Mouse (Mus musculus): ENCODE measurements around the gene Tsnaxip1.

The Tsnaxip1 gene

DNA sequence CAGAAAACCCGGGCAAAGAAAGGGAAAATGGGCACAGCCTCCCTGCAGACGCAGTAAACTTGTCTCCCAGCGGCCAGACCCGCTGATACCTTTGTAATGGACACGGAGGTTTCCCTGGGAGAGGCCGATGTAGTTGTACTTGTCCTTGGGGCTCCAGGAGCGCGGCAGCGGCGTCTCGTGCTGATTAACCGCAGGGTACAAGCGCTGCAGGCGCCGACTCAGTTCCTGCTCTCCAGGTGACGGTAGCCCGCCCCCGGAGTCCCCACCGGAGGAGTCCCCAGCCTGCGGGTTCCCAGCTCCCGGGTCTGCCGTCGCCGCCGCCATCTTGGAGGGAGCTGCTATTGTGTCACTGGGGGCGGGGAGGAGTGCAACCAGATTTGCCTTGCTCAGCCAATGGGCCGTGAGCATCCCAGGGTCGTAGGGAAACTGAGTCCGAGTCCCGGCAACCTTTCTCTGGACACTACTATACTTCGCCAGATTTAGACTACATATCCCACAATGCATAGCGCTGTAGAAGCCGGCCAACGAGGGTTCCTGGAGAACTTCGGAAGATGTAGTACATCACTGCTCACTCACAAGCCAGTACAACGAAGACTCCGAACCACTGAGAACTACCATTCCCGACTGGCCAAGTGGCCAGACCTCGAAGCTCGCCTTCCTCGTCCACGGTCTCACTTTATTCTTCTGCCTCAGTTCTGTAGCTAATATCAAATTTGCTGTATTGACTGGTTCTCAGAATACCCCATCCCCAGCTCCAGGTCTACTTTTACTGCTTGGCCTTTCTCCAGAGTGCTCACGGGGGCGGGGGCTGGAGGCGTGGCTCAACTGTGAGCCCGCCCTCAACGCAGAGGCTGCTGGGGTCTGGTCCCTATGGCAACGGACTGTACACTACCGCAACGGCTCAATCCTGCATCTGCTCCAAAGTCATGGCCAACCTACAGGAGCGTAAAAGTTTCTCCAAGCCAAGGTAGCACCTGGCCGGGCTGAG, at the start of gene Tsnaxip1, which contains the start of gene Ranbp10:
Tsnaxip1 (plus strand) TSS at position 871 of the 988 bp plus-strand sequence.
Ranbp10 (minus strand) TSS at position 490 of the 988 bp plus-strand sequence.
- peak; percentile 92 to 94 for DNase-seq (ENCODE audit: low spot score in 2 of 2)

DNA sequence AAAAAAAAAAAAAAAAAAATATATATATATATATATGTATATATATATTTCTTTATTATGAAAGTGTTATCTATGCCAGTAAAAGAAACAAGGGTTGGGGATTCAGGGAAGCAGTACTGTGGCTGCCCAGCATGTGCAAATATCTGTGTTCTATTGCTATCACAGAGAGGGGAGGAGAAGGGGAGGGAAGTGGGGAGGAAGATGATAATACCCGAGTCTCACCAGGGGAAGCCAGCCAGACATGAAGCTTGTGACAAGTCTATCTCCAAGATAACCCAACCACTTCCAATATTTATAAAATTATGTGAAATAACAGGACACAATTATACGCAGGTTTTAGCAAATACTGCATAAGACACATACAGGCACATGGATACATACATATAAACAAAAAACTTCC, 49.7 kb upstream of the Tsnaxip1 start:
- DNase-seq (ENCODE audit: low spot score in 2 of 2): no peak

DNA sequence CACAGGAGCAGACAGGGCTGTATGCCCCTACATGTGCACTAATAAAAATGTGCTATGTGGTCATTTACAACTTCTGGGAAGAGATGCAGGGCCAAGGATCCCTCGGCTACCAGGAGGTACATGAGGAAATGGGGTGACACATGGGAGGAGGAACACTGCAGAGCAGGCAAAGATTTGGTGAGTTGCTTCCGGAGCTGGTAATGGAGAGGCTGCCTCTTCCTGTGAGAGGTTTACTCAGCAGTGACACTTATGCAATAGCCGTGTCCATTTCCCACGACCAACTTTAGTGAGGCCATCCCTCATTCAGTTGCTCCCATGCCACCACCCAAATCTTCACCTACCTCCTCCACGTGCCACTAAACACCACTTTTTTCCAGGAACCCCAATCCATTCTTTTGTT, 47.2 kb upstream of the Tsnaxip1 start:
- no peak for DNase-seq (ENCODE audit: low spot score in 2 of 2)

DNA sequence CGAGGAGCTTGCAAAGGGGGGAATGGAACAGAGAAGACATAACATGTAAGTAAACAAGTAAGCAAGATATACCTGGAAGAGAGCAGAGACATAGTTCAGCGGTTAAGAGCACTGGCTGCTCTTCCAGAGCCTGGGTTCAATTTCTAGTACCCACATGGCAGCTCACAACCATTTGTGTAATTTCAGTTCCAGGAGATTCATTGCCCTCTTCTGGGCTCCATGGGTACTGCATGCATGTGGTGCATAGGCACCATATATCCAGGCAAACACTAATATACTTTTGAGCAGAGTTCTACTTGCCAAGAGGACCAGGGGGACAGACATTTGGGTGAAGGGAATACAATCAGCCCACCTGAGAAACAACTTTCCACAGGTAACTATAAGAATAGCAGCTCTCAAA, 39.3 kb upstream of the Tsnaxip1 start:
- DNase-seq (ENCODE audit: low spot score in 2 of 2): no peak

- DNase-seq (ENCODE audit: low spot score in 2 of 2): no peak
Measured at GRCm38 (mm10) chr8:105788927-105789326, 38.6 kb upstream of the Tsnaxip1 start.

DNA sequence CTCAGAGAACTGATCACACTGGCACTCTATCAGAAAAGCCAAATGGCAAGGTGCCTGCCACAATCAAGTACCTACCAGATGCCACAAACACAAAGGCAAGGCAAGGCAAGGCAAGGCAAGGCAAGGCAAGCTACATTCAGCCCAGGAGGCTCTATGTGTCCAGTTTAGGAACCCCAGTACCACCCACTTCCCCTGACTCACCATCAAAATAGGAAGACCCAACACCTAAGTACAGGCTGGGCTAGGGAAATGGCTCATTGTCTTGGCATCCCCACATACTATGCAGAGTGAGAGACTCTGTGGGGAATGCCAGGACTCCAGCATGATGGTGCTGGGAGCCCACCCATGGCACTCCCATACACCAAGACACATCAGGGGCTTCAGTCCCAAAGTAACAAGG, 37.9 kb upstream of the Tsnaxip1 start:
- DNase-seq (ENCODE audit: low spot score in 2 of 2): no peak

DNA sequence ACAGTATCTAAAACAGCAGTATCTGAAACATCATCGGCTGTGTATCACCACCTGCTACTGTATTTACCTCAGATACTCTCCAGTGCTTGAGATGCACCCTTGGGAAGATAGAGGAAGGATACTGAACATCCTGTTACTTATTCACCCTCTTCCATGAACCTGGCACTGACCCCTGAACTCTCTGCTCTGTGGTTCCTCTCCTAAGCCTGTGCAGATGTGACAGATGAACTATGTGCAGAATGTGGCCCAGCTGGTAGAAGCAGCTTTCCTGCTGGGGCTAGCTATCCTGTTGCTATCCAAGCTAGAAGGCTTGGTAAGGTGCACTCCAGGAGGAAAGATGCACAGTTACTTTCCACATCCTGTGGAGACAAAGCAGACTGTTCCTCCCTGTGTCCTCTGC, 34.2 kb upstream of the Tsnaxip1 start:
- no peak for DNase-seq (ENCODE audit: low spot score in 2 of 2)

GRCm38 (mm10) chr8:105794009-105794598, 33.4 kb upstream of the Tsnaxip1 start:
- DNase-seq (ENCODE audit: low spot score in 2 of 2): no peak

- no peak for DNase-seq (ENCODE audit: low spot score in 2 of 2)
Measured at GRCm38 (mm10) chr8:105795785-105796184, 31.7 kb upstream of the Tsnaxip1 start.

- DNase-seq (ENCODE audit: low spot score in 2 of 2): no peak
Measured at GRCm38 (mm10) chr8:105798408-105798807, 29.1 kb upstream of the Tsnaxip1 start.

DNA sequence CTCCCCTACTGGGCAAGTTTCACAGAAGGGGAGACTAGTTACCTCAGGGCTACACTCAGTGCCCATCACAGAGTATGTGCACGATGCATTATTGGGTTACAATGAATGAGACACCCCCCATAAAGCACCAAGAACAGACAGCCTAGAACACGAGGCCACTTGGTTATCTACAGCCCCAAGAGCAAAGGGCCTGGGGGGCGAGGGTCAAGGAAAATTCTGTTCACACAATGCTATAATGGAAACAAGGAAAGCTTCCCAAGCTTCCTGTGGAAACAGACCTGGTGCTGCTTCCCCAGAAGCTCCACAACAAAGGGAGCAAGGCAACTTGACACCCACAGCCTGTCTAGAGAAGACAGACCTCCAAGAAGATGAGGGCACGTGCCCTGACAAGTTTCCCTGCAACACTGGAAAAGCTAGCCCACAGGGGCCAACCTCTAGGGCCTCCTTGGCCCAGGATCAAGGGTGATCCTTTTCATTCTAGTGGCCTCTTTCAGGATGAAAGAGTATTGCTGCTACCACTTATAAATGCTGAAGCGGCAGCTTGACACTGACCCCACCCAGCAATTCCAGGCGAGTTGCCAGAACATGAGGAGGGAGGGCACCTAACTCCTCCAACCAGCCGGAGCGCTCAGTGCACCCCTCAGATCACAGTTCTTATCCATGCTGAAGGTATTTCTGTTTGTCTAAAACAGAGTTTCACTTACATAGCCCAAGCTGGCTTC, 28.3 kb upstream of the Tsnaxip1 start:
- no peak for DNase-seq (ENCODE audit: low spot score in 2 of 2)

DNA sequence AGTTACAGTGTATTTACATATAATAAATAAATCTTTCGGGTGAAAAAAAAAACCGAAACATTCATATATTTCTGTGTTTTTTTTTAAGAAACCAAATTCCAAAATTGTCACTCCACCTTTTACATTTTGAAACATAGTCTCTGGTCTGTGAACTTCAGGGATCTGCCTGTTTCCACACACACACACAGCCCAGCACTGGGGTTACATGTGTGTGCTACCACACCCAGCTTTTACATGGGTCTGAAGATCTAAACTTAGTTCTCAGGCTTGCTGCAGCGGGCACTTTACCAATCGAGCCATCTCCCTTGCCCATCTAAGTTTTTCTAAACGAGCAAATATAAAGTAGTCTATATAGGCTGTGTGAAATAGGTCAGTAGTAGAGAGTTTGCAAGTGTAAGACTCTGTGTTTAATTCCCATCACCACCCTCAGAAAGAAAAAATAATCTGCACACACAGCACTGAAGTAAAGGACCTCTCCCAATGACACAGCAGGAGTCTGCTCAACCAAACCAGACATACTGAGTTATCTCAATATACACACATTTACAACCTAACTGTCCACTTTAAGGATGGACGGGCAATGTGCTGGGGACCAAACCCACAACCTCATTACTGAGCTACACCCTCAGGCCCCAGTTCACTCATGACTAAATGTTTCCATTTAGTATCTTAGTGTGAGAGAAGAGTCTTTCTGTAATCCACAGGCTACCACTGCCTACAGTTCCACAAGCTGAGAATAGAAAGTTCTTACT, 26.2 kb upstream of the Tsnaxip1 start:
- DNase-seq (ENCODE audit: low spot score in 2 of 2): no peak

DNA sequence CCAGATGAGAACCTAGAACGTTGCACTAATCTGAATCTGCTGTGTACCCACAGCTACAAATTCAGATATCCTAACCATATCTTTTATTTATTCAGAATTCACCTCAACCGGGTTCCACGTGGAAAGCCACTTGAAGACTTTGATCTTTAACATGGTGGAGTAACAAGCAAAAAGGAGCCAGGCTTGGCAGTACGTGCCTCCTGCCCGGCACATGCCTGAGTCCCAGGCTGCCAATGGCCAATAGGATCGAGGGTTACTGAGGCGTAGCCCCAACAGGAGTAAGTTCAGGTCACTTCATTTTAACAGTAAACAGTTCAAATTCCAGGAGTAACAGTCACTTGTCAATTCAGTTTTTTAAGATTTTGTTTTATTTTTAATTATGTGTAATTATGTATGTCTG, 22.7 kb upstream of the Tsnaxip1 start:
- DNase-seq (ENCODE audit: low spot score in 2 of 2): no peak

- no peak for DNase-seq (ENCODE audit: low spot score in 2 of 2)
Measured at GRCm38 (mm10) chr8:105805346-105805745, 22.2 kb upstream of the Tsnaxip1 start.

GRCm38 (mm10) chr8:105805964-105806363, 21.6 kb upstream of the Tsnaxip1 start:
- no peak for DNase-seq (ENCODE audit: low spot score in 2 of 2)

DNA sequence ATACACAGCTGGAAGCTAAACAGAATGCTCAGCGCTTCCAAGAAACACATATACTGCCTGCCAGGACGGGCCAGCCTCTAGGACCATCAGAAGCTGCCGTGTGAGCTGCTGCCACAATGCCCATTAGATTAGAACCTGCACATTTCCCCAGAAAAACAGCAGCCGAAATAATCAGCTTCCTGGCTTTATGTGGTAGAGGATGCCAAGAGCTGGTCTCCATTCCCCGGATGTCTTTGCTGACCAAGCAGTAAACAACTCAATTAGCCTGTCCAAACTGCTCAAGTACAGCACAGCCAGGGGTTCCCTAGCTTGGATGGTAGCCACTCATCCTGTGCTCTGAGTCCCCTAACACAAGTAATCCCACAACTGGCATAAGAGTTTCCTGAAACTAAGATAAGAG, 19.8 kb upstream of the Tsnaxip1 start:
- no peak for DNase-seq (ENCODE audit: low spot score in 2 of 2)

- no peak for DNase-seq (ENCODE audit: low spot score in 2 of 2)
Measured at GRCm38 (mm10) chr8:105808480-105808879, 19.1 kb upstream of the Tsnaxip1 start.

DNA sequence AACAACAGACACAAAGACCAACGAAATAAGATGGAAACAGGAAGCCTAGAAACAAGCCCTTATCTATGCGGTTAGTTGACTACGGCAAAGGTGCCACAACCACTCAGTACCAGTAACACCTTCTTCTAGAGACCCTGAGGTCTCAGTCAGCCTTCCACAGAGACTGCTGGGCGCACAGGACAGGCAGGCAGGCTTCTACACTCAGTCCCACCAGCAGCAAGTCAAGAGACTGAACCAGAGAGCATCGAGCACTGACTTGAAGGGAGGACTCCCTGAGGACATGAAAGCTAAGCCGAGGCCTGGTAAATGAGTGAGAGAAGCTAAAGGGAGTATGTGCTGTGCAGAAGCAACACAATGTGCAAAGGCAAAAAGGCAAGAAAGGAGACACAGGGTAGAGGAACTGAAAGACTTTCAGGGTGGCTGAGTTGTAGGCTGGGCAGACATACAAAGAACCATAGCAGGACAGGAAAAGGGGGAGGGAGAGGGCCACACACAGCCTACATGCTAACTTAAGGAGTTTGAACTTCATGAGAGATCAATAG, 17.2 kb upstream of the Tsnaxip1 start:
- no peak for DNase-seq (ENCODE audit: low spot score in 2 of 2)

DNA sequence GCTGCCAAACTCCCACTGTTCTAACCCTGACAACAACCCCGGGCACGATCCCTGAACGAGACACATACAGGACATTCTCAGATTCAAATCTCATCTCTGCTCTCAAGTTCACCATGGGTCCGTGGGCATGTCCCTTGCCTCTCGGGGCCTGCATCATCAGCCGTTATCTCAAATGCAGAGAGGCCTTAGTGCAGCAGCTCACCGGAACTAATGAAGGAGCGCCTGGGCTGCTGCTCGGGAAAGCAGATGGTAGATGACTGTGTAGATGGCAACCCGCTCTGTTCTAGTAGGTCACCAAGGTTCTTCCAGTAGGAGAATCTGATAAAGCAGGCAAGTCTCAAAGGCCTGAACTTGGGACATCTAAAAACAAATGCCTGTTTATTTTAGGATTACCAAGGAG, 16.5 kb upstream of the Tsnaxip1 start:
- DNase-seq (ENCODE audit: low spot score in 2 of 2): no peak

DNA sequence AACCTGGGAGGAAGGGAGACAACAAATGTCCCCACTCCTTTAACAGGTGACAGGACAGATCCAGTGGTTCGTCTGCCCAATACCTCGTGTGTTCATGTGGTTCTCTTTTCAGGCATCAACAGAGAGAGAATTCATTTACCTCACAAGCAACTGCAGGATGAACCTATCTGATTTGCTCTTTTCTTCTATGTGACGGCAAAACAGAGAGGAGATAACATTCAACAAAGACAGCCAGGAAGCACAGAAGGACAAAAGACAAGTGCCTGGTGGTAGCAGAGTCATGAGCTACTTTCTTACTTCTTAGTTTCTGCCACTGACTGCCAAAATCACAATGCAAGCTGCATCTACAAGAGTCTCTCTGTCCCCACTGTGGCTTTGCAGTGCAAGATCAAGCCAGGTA, 16.0 kb upstream of the Tsnaxip1 start:
- DNase-seq (ENCODE audit: low spot score in 2 of 2): no peak

DNA sequence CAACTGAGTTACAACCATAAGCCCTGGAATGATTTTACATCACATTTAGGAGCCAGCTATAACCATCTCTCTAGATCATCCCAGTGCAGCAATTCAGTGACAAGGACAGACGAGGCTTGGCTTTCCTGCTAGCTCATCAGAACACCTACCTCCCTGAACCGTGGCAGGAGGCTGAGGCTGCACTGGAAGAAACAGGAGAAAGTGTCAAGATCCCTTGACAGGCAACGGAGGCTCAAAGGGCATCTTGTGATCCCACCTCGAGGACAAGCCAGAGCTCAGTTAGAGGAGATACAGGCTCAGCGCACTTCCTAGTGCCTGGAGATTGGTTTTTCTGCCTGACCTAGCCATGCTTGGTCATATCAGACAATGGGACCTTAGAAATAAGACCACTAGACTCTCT, 15.0 kb upstream of the Tsnaxip1 start:
- no peak for DNase-seq (ENCODE audit: low spot score in 2 of 2)

All from frontal cortex, postnatal 25 days (tissue).